ENCODE assay signal across 10 mouse cellular contexts in the genomic region with DNA sequence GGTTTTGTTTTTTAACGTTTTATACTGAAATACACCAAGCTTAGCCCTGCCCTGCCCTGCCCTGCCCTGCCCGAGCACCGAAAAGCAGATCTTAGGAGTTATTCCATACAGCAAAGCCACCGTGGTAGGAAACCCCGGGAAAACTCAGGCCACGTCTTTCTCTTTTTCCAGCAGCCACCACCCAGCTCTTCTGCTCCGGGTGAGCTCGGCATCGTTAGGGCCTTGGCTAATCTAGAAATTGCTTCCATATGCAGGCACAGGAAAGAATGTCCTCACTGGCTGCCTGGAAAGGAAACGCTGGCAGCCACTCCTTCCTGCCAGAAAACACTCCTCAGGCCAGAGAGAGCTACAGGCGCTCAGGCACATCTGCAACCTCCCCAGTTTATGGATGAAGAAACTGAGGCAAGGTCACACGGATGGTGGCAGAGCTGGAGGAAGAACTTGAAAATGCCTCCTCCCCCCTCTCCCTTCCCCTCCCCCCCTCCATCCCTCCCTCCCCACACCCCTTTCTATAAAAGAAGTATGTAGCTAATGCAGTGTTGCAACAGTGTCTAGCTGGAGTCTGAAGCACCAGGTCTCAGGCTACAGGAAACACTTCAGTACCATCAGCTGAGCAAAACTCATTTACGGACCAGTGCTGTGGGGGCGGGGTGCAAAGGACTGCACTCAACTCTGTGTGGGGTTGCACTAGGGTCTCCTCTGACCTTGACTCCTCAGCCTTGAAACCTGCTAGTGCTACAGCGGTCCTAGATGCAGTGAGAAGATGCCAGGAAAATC. TPM values are rescaled to one million over a fixed set of nuclear protein-coding genes. Genes with fewer than 3 reads are reported as not detected.
DNase-seq lines count a peak whose midpoint lies in the region; ATAC-seq and TF ChIP-seq lines count a peak whose summit lies in the region.
"Had no signal": no experiment of that assay in that cellular context is flagged by ENCODE, and none has a peak within 500 bp of the region (broad histone marks: within the 10 kb centered on the region; RNA-seq: fewer than 3 reads in every experiment).

No protein-coding gene starts in this region.

- H3K36me3 ChIP-seq in kidney, embryonic 14.5 days (ENCODE audit: control insufficient read depth, insufficient read depth, low read length): no peaks in the 10 kb centered on the region
- 0 out of 2 replicates have a peak, but pooled peaks cover 3% of the 10 kb centered on the region for H3K36me3 ChIP-seq in heart, embryonic 10.5 days
- no peaks in the 10 kb centered on the region; the same call in 1 of the 2 replicates for H3K36me3 ChIP-seq in limb, embryonic 14.5 days (ENCODE audit: control insufficient read depth, insufficient read depth, low read length)
- H3K36me3 ChIP-seq in small intestine, adult 2 months (ENCODE audit: control insufficient read depth, insufficient read depth, low read length): peaks cover 7% of the 10 kb centered on the region; the same call in 1 of the 2 replicates
- H3K36me3 ChIP-seq in midbrain, embryonic 10.5 days: no peaks in the 10 kb centered on the region
- no peaks in the 10 kb centered on the region for H3K36me3 ChIP-seq in midbrain, embryonic 15.5 days (replicated peaks)
- H3K36me3 ChIP-seq: G1E had no signal

- no peak for DNase-seq in kidney, adult 18-20 months
- DNase-seq in heart, embryonic 10.5 days (ENCODE audit: low spot score): no peak
- peak; percentile 88 for DNase-seq in limb, embryonic 14.5 days (ENCODE audit: low spot score)
- DNase-seq in layer of hippocampus, adult 9-10 months (ENCODE audit: low spot score): no peak
- no peak for DNase-seq in midbrain, embryonic 10.5 days (ENCODE audit: low spot score)
- DNase-seq: retina, postnatal 1 day had no signal

- peaks cover 11% of the 10 kb centered on the region for H3K4me1 ChIP-seq in kidney, embryonic 14.5 days (ENCODE audit: control insufficient read depth, insufficient read depth, low read length)
- peaks cover 27% of the 10 kb centered on the region for H3K4me1 ChIP-seq in heart, embryonic 10.5 days
- peaks cover 33% of the 10 kb centered on the region for H3K4me1 ChIP-seq in limb, embryonic 14.5 days (ENCODE audit: control insufficient read depth, insufficient read depth, low read length)
- H3K4me1 ChIP-seq in small intestine, adult 2 months (ENCODE audit: control insufficient read depth, insufficient read depth, insufficient read length, low read length): peaks cover 5% of the 10 kb centered on the region; the same call in 1 of the 2 replicates
- H3K4me1 ChIP-seq in midbrain, embryonic 10.5 days: no peaks in the 10 kb centered on the region
- H3K4me1 ChIP-seq in midbrain, embryonic 15.5 days: no peaks in the 10 kb centered on the region

- TF ChIP-seq POLR2A in limb, embryonic 14.5 days (IDR thresholded peaks at IDR 0.05; ENCODE audit: borderline replicate concordance, extremely low read depth, insufficient read depth, insufficient read length): no peak
- TF ChIP-seq POLR2A in small intestine, adult 2 months (IDR thresholded peaks at IDR 0.05; ENCODE audit: low read depth, low read length): no peak

- ATAC-seq in kidney, embryonic 14.5 days (ENCODE audit: low FRiP score, low TSS enrichment): peak; percentile 51; the same call in 1 of the 2 replicates
- peak; percentile 79 for ATAC-seq in limb, embryonic 14.5 days (ENCODE audit: low FRiP score, low read depth)
- no peak for ATAC-seq in midbrain, embryonic 15.5 days (replicated peaks)

- TF ChIP-seq CTCF in small intestine, adult 2 months (IDR thresholded peaks at IDR 0.05; ENCODE audit: extremely low read depth, insufficient read length, insufficient replicate concordance, low read depth, low read length): no peak

- H3K27me3 ChIP-seq in kidney, embryonic 14.5 days (ENCODE audit: control insufficient read depth, insufficient read depth, low read length): no peaks in the 10 kb centered on the region
- H3K27me3 ChIP-seq in heart, embryonic 10.5 days (ENCODE audit: insufficient read depth, poor library complexity, severe bottlenecking): no peaks in the 10 kb centered on the region
- H3K27me3 ChIP-seq in limb, embryonic 14.5 days (ENCODE audit: control insufficient read depth, insufficient read depth, low read length): no peaks in the 10 kb centered on the region
- H3K27me3 ChIP-seq in small intestine, adult 2 months (ENCODE audit: control insufficient read depth, insufficient read depth, low read length): no peaks in the 10 kb centered on the region
- no peaks in the 10 kb centered on the region for H3K27me3 ChIP-seq in midbrain, embryonic 10.5 days (ENCODE audit: low read depth, poor library complexity, severe bottlenecking)
- H3K27me3 ChIP-seq in midbrain, embryonic 15.5 days (replicated peaks): no peaks in the 10 kb centered on the region

- 63% methylated on average over 15 of the region's 15 CpGs for WGBS in kidney, embryonic 14.5 days
- WGBS in heart, embryonic 10.5 days: 50% methylated on average over 15 of the region's 15 CpGs
- 22% methylated on average over 15 of the region's 15 CpGs for WGBS in limb, embryonic 14.5 days
- WGBS in small intestine, adult 2 months: 60% methylated on average over 15 of the region's 15 CpGs
- 73% methylated on average over 15 of the region's 15 CpGs for WGBS in midbrain, embryonic 10.5 days
- WGBS in midbrain, embryonic 15.5 days: 81% methylated on average over 15 of the region's 15 CpGs

- H3K27ac ChIP-seq in kidney, embryonic 14.5 days (ENCODE audit: low read depth, low read length): peak overlapping the region; percentile 24; the same call in 1 of the 2 replicates
- H3K27ac ChIP-seq in heart, embryonic 10.5 days: peak overlapping the region; percentile 77
- H3K27ac ChIP-seq in limb, embryonic 14.5 days (replicated peaks; ENCODE audit: low read depth, low read length): peak overlapping the region; percentile 94
- H3K27ac ChIP-seq in small intestine, adult 2 months (ENCODE audit: insufficient read depth, low read depth, low read length): 0 out of 2 replicates have a peak overlapping the region, but pooled peaks have one; percentile 22
- H3K27ac ChIP-seq in midbrain, embryonic 10.5 days (replicated peaks): no peak overlapping the region
- no peak overlapping the region for H3K27ac ChIP-seq in midbrain, embryonic 15.5 days

- no peak overlapping the region for H3K4me2 ChIP-seq in kidney, embryonic 14.5 days (replicated peaks; ENCODE audit: low read depth, low read length)
- H3K4me2 ChIP-seq in limb, embryonic 14.5 days (replicated peaks; ENCODE audit: low read depth, low read length, severe bottlenecking): peak overlapping the region; percentile 43
- no peak overlapping the region for H3K4me2 ChIP-seq in midbrain, embryonic 15.5 days

- no peak overlapping the region for H3K4me3 ChIP-seq in kidney, embryonic 14.5 days (ENCODE audit: low read length)
- H3K4me3 ChIP-seq in heart, embryonic 10.5 days: no peak overlapping the region
- no peak overlapping the region for H3K4me3 ChIP-seq in limb, embryonic 14.5 days (replicated peaks; ENCODE audit: low read length)
- H3K4me3 ChIP-seq in small intestine, adult 2 months (ENCODE audit: low read depth, low read length): no peak overlapping the region
- H3K4me3 ChIP-seq in midbrain, embryonic 10.5 days: no peak overlapping the region
- no peak overlapping the region for H3K4me3 ChIP-seq in midbrain, embryonic 15.5 days

- H3K9ac ChIP-seq in kidney, embryonic 14.5 days (ENCODE audit: low read depth, low read length): no peak overlapping the region
- peak overlapping the region; percentile 44 for H3K9ac ChIP-seq in limb, embryonic 14.5 days (ENCODE audit: low read depth, low read length, severe bottlenecking)
- H3K9ac ChIP-seq in midbrain, embryonic 15.5 days: no peak overlapping the region

- no peaks in the 10 kb centered on the region for H3K9me3 ChIP-seq in kidney, embryonic 14.5 days (ENCODE audit: control insufficient read depth, low read length)
- no peaks in the 10 kb centered on the region for H3K9me3 ChIP-seq in heart, embryonic 10.5 days
- H3K9me3 ChIP-seq in limb, embryonic 14.5 days (ENCODE audit: control insufficient read depth, low read length): no peaks in the 10 kb centered on the region
- no peaks in the 10 kb centered on the region for H3K9me3 ChIP-seq in midbrain, embryonic 10.5 days (replicated peaks)
- H3K9me3 ChIP-seq in midbrain, embryonic 15.5 days: no peaks in the 10 kb centered on the region
- H3K9me3 ChIP-seq: G1E had no signal

RNA-seq across cellular contexts. Expression of a gene that starts 20.1 kb away (rescaled TPM):
- 8.3 and 12.9 TPM in 2 replicates for polyA plus RNA-seq in kidney, embryonic 14.5 days (2014; fragmentation: Nextera tagmentation; extraction: Ambion mirVana)
- 6.8 and 7.8 TPM in 2 replicates for polyA plus RNA-seq in heart, embryonic 10.5 days (2016; fragmentation: Nextera tagmentation; extraction: Ambion mirVana)
- polyA plus RNA-seq in limb, embryonic 14.5 days (2012; rRNA removed): 20.1 and 25.8 TPM in 2 replicates
- 25.7 and 27.8 TPM in 2 replicates for polyA plus RNA-seq in limb, embryonic 14.5 days (2014; fragmentation: Nextera tagmentation; extraction: Ambion mirVana)
- polyA plus RNA-seq in small intestine, adult 2 months (2012; rRNA removed): 8.5 and 18.9 TPM in 2 replicates
- polyA plus RNA-seq in midbrain, embryonic 10.5 days (2016; fragmentation: Nextera tagmentation; extraction: Ambion mirVana): 7.4 and 7.6 TPM in 2 replicates
- 2.3 and 2.7 TPM in 2 replicates for polyA plus RNA-seq in midbrain, embryonic 15.5 days (2015; fragmentation: Nextera tagmentation; extraction: Ambion mirVana)

Comparison
In these comparisons a context has a peak if more than half of its experiments do, and no peak if none do; other contexts are left out.
1. H3K27ac ChIP-seq: peak in kidney, embryonic 14.5 days (single experiment), heart, embryonic 10.5 days (single experiment), limb, embryonic 14.5 days (single experiment) and small intestine, adult 2 months (single experiment); none in midbrain, embryonic 10.5 days (single experiment) and midbrain, embryonic 15.5 days (single experiment).